Mouse (Mus musculus): ENCODE measurements around the gene Cldn4.
"Not testable (repeated sequence)": the region's sequence is repeated elsewhere in the genome, so short reads cannot be mapped to it uniquely, and the experiment has no call there.

The Cldn4 gene

GRCm38 (mm10) chr5:134946857-134947255 is at the start of gene Cldn4:
Gene Cldn4 (minus strand): TSS chr5:134946934.
- DNase-seq, result peak; percentile 31 to 45

GRCm38 (mm10) chr5:134992566-134992965 is 45.8 kb upstream of the Cldn4 start:
- no peak for DNase-seq

GRCm38 (mm10) chr5:134989741-134990140 is 43.0 kb upstream of the Cldn4 start:
- no peak for DNase-seq

GRCm38 (mm10) chr5:134989166-134989565 is 42.4 kb upstream of the Cldn4 start:
- DNase-seq, result no peak

- DNase-seq, result peak in 1 of 2 experiments; percentile 50
Measured at GRCm38 (mm10) chr5:134986298-134987268, 39.8 kb upstream of the Cldn4 start.

- peak; percentile 83 to 87 for DNase-seq
Measured at GRCm38 (mm10) chr5:134985633-134986297, 39.0 kb upstream of the Cldn4 start, which contains the start of gene Cldn3. Gene Cldn3 (plus strand): TSS chr5:134986214.

GRCm38 (mm10) chr5:134983771-134984170 is 37.0 kb upstream of the Cldn4 start:
- no peak for DNase-seq

GRCm38 (mm10) chr5:134983111-134983510 is 36.4 kb upstream of the Cldn4 start:
- DNase-seq, result no peak

GRCm38 (mm10) chr5:134981149-134981548 is 34.4 kb upstream of the Cldn4 start:
- peak in 1 of 2 experiments; percentile 67 for DNase-seq

- no peak for DNase-seq
Measured at GRCm38 (mm10) chr5:134977837-134978236, 31.1 kb upstream of the Cldn4 start.

GRCm38 (mm10) chr5:134976577-134977250 is 30.0 kb upstream of the Cldn4 start:
- no peak for DNase-seq

GRCm38 (mm10) chr5:134976164-134976563 is 29.4 kb upstream of the Cldn4 start:
- DNase-seq, result no peak

- no peak for DNase-seq
Measured at GRCm38 (mm10) chr5:134974921-134975320, 28.2 kb upstream of the Cldn4 start.

GRCm38 (mm10) chr5:134974294-134974693 is 27.6 kb upstream of the Cldn4 start:
- no peak for DNase-seq

GRCm38 (mm10) chr5:134973526-134973925 is 26.8 kb upstream of the Cldn4 start:
- DNase-seq, result no peak

- no peak for DNase-seq
Measured at GRCm38 (mm10) chr5:134973081-134973480, 26.3 kb upstream of the Cldn4 start.

- no peak for DNase-seq
Measured at GRCm38 (mm10) chr5:134970671-134971070, 23.9 kb upstream of the Cldn4 start.

GRCm38 (mm10) chr5:134967164-134967944 is 20.6 kb upstream of the Cldn4 start:
- DNase-seq, result no peak

GRCm38 (mm10) chr5:134965852-134966821 is 19.4 kb upstream of the Cldn4 start:
- DNase-seq, result peak; percentile 54 to 64

GRCm38 (mm10) chr5:134965473-134965851 is 18.7 kb upstream of the Cldn4 start:
- peak; percentile 79 to 88 for DNase-seq

- not testable (repeated sequence) for DNase-seq
Measured at GRCm38 (mm10) chr5:134964655-134965054, 17.9 kb upstream of the Cldn4 start.
